Mouse (Mus musculus): ENCODE results near the gene Gnb1l.

GRCm38 (mm10) chr16:18604267-18604701, 105.8 kb downstream of the Gnb1l start:
- TF ChIP-seq CTCF (IDR thresholded peaks at IDR 0.05; ENCODE audit: low read depth, low read length) (no peak), EP300 (IDR thresholded peaks at IDR 0.05; ENCODE audit: insufficient read depth, low read depth, low read length) (no peak)

All from ES-Bruce4 (cell line).